14 mouse cellular contexts compared by ENCODE assay signal in the genomic region with DNA sequence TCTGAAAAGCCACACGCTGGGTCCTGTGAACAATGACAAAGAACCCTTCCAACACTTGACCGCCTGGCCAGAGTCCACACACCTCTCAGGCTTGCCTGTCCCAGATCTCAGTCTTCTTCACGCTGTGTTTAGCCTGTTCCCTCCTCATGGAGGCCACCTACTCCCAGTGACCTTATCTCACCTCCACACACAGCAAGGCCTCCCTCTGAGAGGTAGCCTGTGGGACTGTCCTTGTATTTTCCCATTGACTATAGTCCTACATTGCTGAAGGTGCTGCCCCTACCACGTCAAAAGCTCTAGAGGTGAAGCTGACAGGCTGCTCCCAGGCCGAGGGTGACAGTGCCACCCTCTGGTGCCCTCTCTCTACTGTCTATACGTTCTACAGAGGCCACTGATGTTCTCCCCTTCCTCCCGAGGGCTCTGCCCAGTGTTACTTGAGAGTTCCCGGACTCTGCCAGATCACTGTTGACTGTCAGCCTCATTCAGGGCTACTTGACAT. TPM values are rescaled to one million over a fixed set of nuclear protein-coding genes. Genes with fewer than 3 reads are reported as not detected.
DNase-seq lines count a peak whose midpoint lies in the region; ATAC-seq and TF ChIP-seq lines count a peak whose summit lies in the region.
"Had no signal": no experiment of that assay in that cellular context is flagged by ENCODE, and none has a peak within 500 bp of the region (broad histone marks: within the 10 kb centered on the region; RNA-seq: fewer than 3 reads in every experiment).

No protein-coding gene starts in this region.

- WGBS in lung, adult 2 months = 49% methylated on average over 8 of the region's 8 CpGs
- 41% methylated on average over 8 of the region's 8 CpGs for whole genome bisulfite sequencing in bone marrow, adult 2 months

- no peak for DNase-seq in lung, adult 2 months
- DNase-seq in lung, adult 18-20 months = no peak
- no peak for DNase-seq in left cerebral cortex, postnatal 4 days
- DNase-seq in right cerebral cortex, postnatal 36 days (ENCODE audit: low spot score in 2 of 2) = no peak
- no peak for DNase-seq in left cerebral cortex, adult 9 months (ENCODE audit: low spot score in 2 of 2)
- DNase-seq: kidney, postnatal 10 days; right cerebral cortex, postnatal 14 days had no signal

- intact Hi-C loops in left cerebral cortex, postnatal 4 days (cut with DNase I) = loop anchor here (10.0 kb wide), 1 partner anchor 126 kb away; the partner anchor contains the start of gene Aldh3b3

- H3K4me3 ChIP-seq in lung, adult 2 months (replicated peaks; ENCODE audit: extremely low read depth, low read depth, low read length) = no peak overlapping the region
- H3K4me3 ChIP-seq in bone marrow, adult 2 months (replicated peaks; ENCODE audit: control insufficient read depth, low read depth, low read length) = no peak overlapping the region
- H3K4me3 ChIP-seq: forebrain, embryonic 13.5 days; heart, embryonic 10.5 days; limb, embryonic 15.5 days had no signal

- peak; percentile 21; the same call in 1 of the 2 replicates for TF ChIP-seq CTCF in lung, adult 2 months (IDR thresholded peaks at IDR 0.05; ENCODE audit: insufficient read depth, low read length)
- TF ChIP-seq CTCF in bone marrow, adult 2 months (IDR thresholded peaks at IDR 0.05; ENCODE audit: control insufficient read depth, insufficient read depth, low read length) = peak; percentile 44

- TF ChIP-seq POLR2A in lung, adult 2 months (IDR thresholded peaks at IDR 0.05; ENCODE audit: borderline replicate concordance, extremely low read depth, low read depth, low read length) = no peak
- no peak for TF ChIP-seq POLR2A in bone marrow, adult 2 months (IDR thresholded peaks at IDR 0.05; ENCODE audit: borderline replicate concordance, control insufficient read depth, low read depth, low read length)

- no peak overlapping the region; the same call in 1 of the 2 replicates for H3K27ac ChIP-seq in bone marrow, adult 2 months (ENCODE audit: control insufficient read depth, insufficient read depth, low read depth, low read length, poor library complexity)
- H3K27ac ChIP-seq: forebrain, embryonic 13.5 days; heart, embryonic 10.5 days; limb, embryonic 15.5 days had no signal

- H3K4me1 ChIP-seq in lung, adult 2 months (ENCODE audit: control insufficient read depth, insufficient read depth, low read length) = no peaks in the 10 kb centered on the region
- no peaks in the 10 kb centered on the region; the same call in 1 of the 2 replicates for H3K4me1 ChIP-seq in bone marrow, adult 2 months (ENCODE audit: control insufficient read depth, insufficient read depth, low read length)
- H3K4me1 ChIP-seq: forebrain, embryonic 13.5 days; heart, embryonic 10.5 days; limb, embryonic 15.5 days had no signal

- peak; percentile 82 for ATAC-seq in erythroblast, adult 5-6 weeks (replicated peaks; ENCODE audit: low FRiP score, poor library complexity, severe bottlenecking)
- ATAC-seq in megakaryocyte-erythroid progenitor cell, adult 5-6 weeks (replicated peaks; ENCODE audit: low FRiP score, low TSS enrichment, poor library complexity, severe bottlenecking) = peak; percentile 66
- ATAC-seq: forebrain, embryonic 13.5 days had no signal

RNA-seq across cellular contexts. Expression of gene Cabp2, which starts 0.8 kb away (rescaled TPM):
- 0.86 and 0.91 TPM in 2 replicates for polyA plus RNA-seq in lung, adult 2 months (2012; rRNA removed)
- polyA plus RNA-seq in bone marrow, adult 2 months (2011; ENCODE audit: insufficient read depth, insufficient read length, low replicate concordance, missing spikeins) = not detected in 2 replicates
- not detected in 2 replicates for total RNA-seq in erythroblast, adult 5-6 weeks (2015; ENCODE audit: low replicate concordance)
- not detected in 2 replicates for total RNA-seq in erythroblast, adult 5-6 weeks (2017; ENCODE audit: low replicate concordance)
- total RNA-seq in megakaryocyte-erythroid progenitor cell, adult 5-6 weeks (2014; fragmentation: Nextera tagmentation) = not detected in 2 replicates
- not detected in 2 replicates for total RNA-seq in megakaryocyte-erythroid progenitor cell, adult 5-6 weeks (2017)
- not detected for total RNA-seq in left cerebral cortex, postnatal 4 days (2021)
- polyA plus RNA-seq: forebrain, embryonic 13.5 days; heart, embryonic 10.5 days; limb, embryonic 15.5 days; neural tube, embryonic 11.5 days had no signal

RNA-seq across cellular contexts. Expression of gene Cdk2ap2, which starts 16.4 kb away (rescaled TPM):
- polyA plus RNA-seq in lung, adult 2 months (2012; rRNA removed) = 200 and 245 TPM in 2 replicates
- 93.3 and 143 TPM in 2 replicates for polyA plus RNA-seq in bone marrow, adult 2 months (2011; ENCODE audit: insufficient read depth, insufficient read length, low replicate concordance, missing spikeins)
- 51.9 and 92.4 TPM in 2 replicates for total RNA-seq in erythroblast, adult 5-6 weeks (2015; ENCODE audit: low replicate concordance)
- 11.8 and 18.7 TPM in 2 replicates for total RNA-seq in erythroblast, adult 5-6 weeks (2017; ENCODE audit: low replicate concordance)
- total RNA-seq in megakaryocyte-erythroid progenitor cell, adult 5-6 weeks (2014; fragmentation: Nextera tagmentation) = 65.1 and 75.8 TPM in 2 replicates
- total RNA-seq in megakaryocyte-erythroid progenitor cell, adult 5-6 weeks (2017) = 6.7 and 16.1 TPM in 2 replicates
- 10 to 100 TPM; 27.5 to 28.3 TPM for total RNA-seq in left cerebral cortex, postnatal 4 days (2021)

RNA-seq across cellular contexts. Expression of gene Pitpnm1, which starts 19.2 kb away (rescaled TPM):
- 152 and 163 TPM in 2 replicates for polyA plus RNA-seq in lung, adult 2 months (2012; rRNA removed)
- 72.3 and 159 TPM in 2 replicates for polyA plus RNA-seq in bone marrow, adult 2 months (2011; ENCODE audit: insufficient read depth, insufficient read length, low replicate concordance, missing spikeins)
- total RNA-seq in erythroblast, adult 5-6 weeks (2015; ENCODE audit: low replicate concordance) = 20.1 and 32.7 TPM in 2 replicates
- 17.0 and 19.7 TPM in 2 replicates for total RNA-seq in erythroblast, adult 5-6 weeks (2017; ENCODE audit: low replicate concordance)
- total RNA-seq in megakaryocyte-erythroid progenitor cell, adult 5-6 weeks (2014; fragmentation: Nextera tagmentation) = 42.3 and 44.1 TPM in 2 replicates
- total RNA-seq in megakaryocyte-erythroid progenitor cell, adult 5-6 weeks (2017) = 7.4 and 7.7 TPM in 2 replicates
- total RNA-seq in left cerebral cortex, postnatal 4 days (2021) = 100 to 1,000 TPM; 185 to 187 TPM

RNA-seq across cellular contexts. Expression of gene Gstp3, which starts 21.2 kb away (rescaled TPM):
- polyA plus RNA-seq in lung, adult 2 months (2012; rRNA removed) = 14.4 and 15.9 TPM in 2 replicates
- polyA plus RNA-seq in bone marrow, adult 2 months (2011; ENCODE audit: insufficient read depth, insufficient read length, low replicate concordance, missing spikeins) = 13.5 and 18.0 TPM in 2 replicates
- 4.2 and 30.2 TPM in 2 replicates for total RNA-seq in erythroblast, adult 5-6 weeks (2015; ENCODE audit: low replicate concordance)
- 8.4 and 11.1 TPM in 2 replicates for total RNA-seq in erythroblast, adult 5-6 weeks (2017; ENCODE audit: low replicate concordance)
- total RNA-seq in megakaryocyte-erythroid progenitor cell, adult 5-6 weeks (2014; fragmentation: Nextera tagmentation) = 28.5 and 40.7 TPM in 2 replicates
- total RNA-seq in megakaryocyte-erythroid progenitor cell, adult 5-6 weeks (2017) = 16.4 and 37.6 TPM in 2 replicates
- not detected for total RNA-seq in left cerebral cortex, postnatal 4 days (2021)
- polyA plus RNA-seq: forebrain, embryonic 13.5 days; heart, embryonic 10.5 days; neural tube, embryonic 11.5 days had no signal

RNA-seq across cellular contexts. Expression of gene Gstp2, which starts 34.7 kb away (rescaled TPM):
- polyA plus RNA-seq in lung, adult 2 months (2012; rRNA removed) = 47.4 and 87.8 TPM in 2 replicates
- 21.6 TPM in 1 of 2 replicates, not detected in the other for polyA plus RNA-seq in bone marrow, adult 2 months (2011; ENCODE audit: insufficient read depth, insufficient read length, low replicate concordance, missing spikeins)
- total RNA-seq in erythroblast, adult 5-6 weeks (2015; ENCODE audit: low replicate concordance) = not detected in 2 replicates
- 1.4 and 2.1 TPM in 2 replicates for total RNA-seq in erythroblast, adult 5-6 weeks (2017; ENCODE audit: low replicate concordance)
- not detected in 2 replicates for total RNA-seq in megakaryocyte-erythroid progenitor cell, adult 5-6 weeks (2014; fragmentation: Nextera tagmentation)
- not detected in 2 replicates for total RNA-seq in megakaryocyte-erythroid progenitor cell, adult 5-6 weeks (2017)
- 10 to 100 TPM; 27.2 to 31.6 TPM for total RNA-seq in left cerebral cortex, postnatal 4 days (2021)

Comparison
In these comparisons a context has a peak if more than half of its experiments do, and no peak if none do; other contexts are left out.
1. RNA of gene Pitpnm1, which starts 19.2 kb away (total RNA-seq): 185 to 187 TPM in left cerebral cortex, postnatal 4 days; 7.4 to 44.1 TPM in megakaryocyte-erythroid progenitor cell, adult 5-6 weeks and 17.0 to 32.7 TPM in erythroblast, adult 5-6 weeks; every median in the first group is over 4 times any median in the second.